Mouse (Mus musculus): ENCODE data around the gene Ankrd26.

- TF ChIP-seq CTCF (IDR thresholded peaks at IDR 0.05; ENCODE audit: extremely low read depth, insufficient read depth, insufficient read length, insufficient replicate concordance) (no peak), POLR2A (IDR thresholded peaks at IDR 0.05; ENCODE audit: low read depth, low read length) (no peak)
These were observed 104.3 kb downstream of the Ankrd26 start for GRCm38 (mm10) chr6:118457726-118458125.
